Mouse (Mus musculus) megakaryocyte, embryonic 14.5 days (primary cell): Measurements from ENCODE around the gene Usp22.

Experiments
- FLI1 ChIP-seq: IDR thresholded peaks from 2 replicates; pipeline ENCODE4 v1.6.1; 2012; ENCODE audit warnings: low read length, inconsistent platforms, mixed read lengths
- GATA1 ChIP-seq: IDR thresholded peaks from 3 replicates; pipeline ENCODE4 v1.6.1; 2012; ENCODE audit warnings: mixed read lengths, low read length, inconsistent platforms, borderline replicate concordance

GRCm38 (mm10) chr11:61161121-61161520 lies 13.7 kb downstream of the Usp22 start:
- TF ChIP-seq GATA1 = no peak
- no peak for TF ChIP-seq FLI1
